8 mouse cellular contexts compared by ENCODE assay signal in the genomic region with DNA sequence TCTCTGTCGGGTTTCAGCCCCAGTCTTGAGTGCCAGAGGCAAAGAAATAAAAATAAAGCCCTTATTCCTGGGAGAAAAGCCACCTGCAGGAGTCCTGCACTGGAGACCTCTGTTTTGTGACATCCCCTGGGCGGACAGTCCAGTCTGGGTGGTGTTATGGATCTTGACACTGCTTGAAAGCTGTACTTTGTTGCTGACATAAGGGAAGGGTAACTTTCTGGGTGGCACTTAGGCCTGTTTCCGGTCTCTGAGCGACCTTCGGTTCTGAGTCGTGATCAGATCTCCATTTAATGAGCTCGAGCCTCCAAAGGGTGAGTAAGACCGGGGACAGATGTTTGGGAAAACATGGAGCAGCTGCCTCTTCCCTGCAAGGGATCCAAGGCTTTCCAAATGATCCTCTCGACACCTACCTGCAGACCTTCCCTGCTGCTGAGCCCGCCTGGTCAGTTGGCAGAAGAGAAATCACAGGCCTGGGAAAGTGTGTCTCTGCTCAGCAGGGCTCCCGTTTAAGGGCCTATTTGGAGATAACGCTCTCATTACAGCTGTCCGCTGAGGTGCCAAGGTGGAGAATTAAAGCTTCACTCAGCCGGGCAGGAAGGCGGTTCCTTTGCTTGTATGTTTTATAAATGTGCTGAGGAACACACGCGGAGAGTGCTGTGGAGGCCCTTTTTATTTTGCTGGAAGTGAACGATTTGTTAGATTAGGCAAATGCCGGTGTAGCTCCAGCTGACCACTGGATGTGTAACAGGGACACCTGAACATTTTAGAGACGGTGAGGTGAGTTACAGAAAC. TPM values are rescaled to one million over a fixed set of nuclear protein-coding genes. Genes with fewer than 3 reads are reported as not detected.
A peak's percentile ranks its signal among the peaks of the same experiment; 100 is the strongest.
DNase-seq lines count a peak whose midpoint lies in the region; ATAC-seq and TF ChIP-seq lines count a peak whose summit lies in the region.

No protein-coding gene starts in this region.

- no peak for TF ChIP-seq POLR2A in CH12.LX (IDR thresholded peaks at IDR 0.05; ENCODE audit: low read depth, low read length)

- dilution Hi-C loops in CH12.LX (cut with MboI; ENCODE audit: extremely low pct_ligation_motif_present, extremely low pct_unique_long_range_greater_than_20kb, low sequenced_read_pairs), result no loop called here

- intact Hi-C loops in heart, postnatal 25 days (cut with DNase I), result loop anchor here (5.0 kb wide), 1 partner anchor 108 kb away; a partner anchor contains a TSS

- H3K4me1 ChIP-seq in CH12.LX (ENCODE audit: control insufficient read depth in 1 of 2, insufficient read depth in 2 of 2), result peaks cover 3 to 19% of the 10 kb centered on the region in 2 experiments
- peaks cover 11% of the 10 kb centered on the region; the same call in 1 of the 2 replicates for H3K4me1 ChIP-seq in embryonic facial prominence, embryonic 14.5 days (ENCODE audit: control insufficient read depth, insufficient read depth, low read length)
- peaks cover 13% of the 10 kb centered on the region for H3K4me1 ChIP-seq in limb, embryonic 12.5 days (replicated peaks)
- H3K4me1 ChIP-seq in neural tube, embryonic 14.5 days (ENCODE audit: control insufficient read depth, insufficient read depth, low read length), result peaks cover 14% of the 10 kb centered on the region; the same call in 1 of the 2 replicates

- no peak for TF ChIP-seq CTCF in CH12.LX (conservative IDR thresholded peaks at IDR 0.05 in 1 of 2, IDR thresholded peaks at IDR 0.05 in 1 of 2; ENCODE audit: low read depth in 2 of 2, low read length in 2 of 2)

- no peaks in the 10 kb centered on the region for H3K9me3 ChIP-seq in CH12.LX (replicated peaks; ENCODE audit: low read length)
- no peaks in the 10 kb centered on the region for H3K9me3 ChIP-seq in embryonic facial prominence, embryonic 14.5 days (ENCODE audit: control insufficient read depth, low read length)
- H3K9me3 ChIP-seq in limb, embryonic 12.5 days, result no peaks in the 10 kb centered on the region
- H3K9me3 ChIP-seq in neural tube, embryonic 14.5 days (ENCODE audit: control insufficient read depth, low read length), result no peaks in the 10 kb centered on the region

- ATAC-seq in embryonic facial prominence, embryonic 14.5 days (ENCODE audit: low read depth), result 0 out of 2 replicates have a peak, but pooled peaks have one; percentile 5
- ATAC-seq in limb, embryonic 12.5 days (ENCODE audit: insufficient number of reproducible peaks, insufficient read depth, low FRiP score, low TSS enrichment, low read depth), result peak; percentile 16; the same call in 1 of the 2 replicates
- ATAC-seq in neural tube, embryonic 14.5 days (ENCODE audit: low read depth), result peak; percentile 63

- peak overlapping the region; percentile 35 for H3K4me2 ChIP-seq in CH12.LX (ENCODE audit: insufficient read depth, low read depth, poor library complexity, severe bottlenecking)
- H3K4me2 ChIP-seq in embryonic facial prominence, embryonic 14.5 days (ENCODE audit: low read depth, low read length), result peak overlapping the region; percentile 58
- H3K4me2 ChIP-seq in limb, embryonic 12.5 days, result peak overlapping the region; percentile 60
- peak overlapping the region; percentile 47 for H3K4me2 ChIP-seq in neural tube, embryonic 14.5 days (ENCODE audit: low read depth, low read length)

- no peak for TF ChIP-seq RAD21 in CH12.LX (IDR thresholded peaks at IDR 0.05; ENCODE audit: low read depth, low read length)

- no peaks in the 10 kb centered on the region for H3K27me3 ChIP-seq in CH12.LX (replicated peaks)
- no peaks in the 10 kb centered on the region for H3K27me3 ChIP-seq in embryonic facial prominence, embryonic 14.5 days (replicated peaks; ENCODE audit: control insufficient read depth, insufficient read depth, low read length)
- H3K27me3 ChIP-seq in limb, embryonic 12.5 days, result no peaks in the 10 kb centered on the region
- no peaks in the 10 kb centered on the region for H3K27me3 ChIP-seq in neural tube, embryonic 14.5 days (ENCODE audit: control insufficient read depth, insufficient read depth, low read length)

- DNase-seq in heart, adult 11 months, result peak; percentile 89
- no peak for DNase-seq in heart, postnatal 25 days (ENCODE audit: low spot score)
- DNase-seq in CH12.LX (ENCODE audit: extremely low read depth), result no peak
- no peak for DNase-seq in embryonic facial prominence, embryonic 14.5 days (ENCODE audit: low spot score)
- DNase-seq in layer of hippocampus, postnatal 36 days, result no peak
- DNase-seq in embryo, embryonic 11 days, result no peak

- no peak for TF ChIP-seq EP300 in CH12.LX (IDR thresholded peaks at IDR 0.05; ENCODE audit: low read length)

- H3K79me2 ChIP-seq in CH12.LX (replicated peaks; ENCODE audit: control insufficient read depth, extremely low read depth, insufficient read depth, poor library complexity, severe bottlenecking), result peaks cover 18% of the 10 kb centered on the region

- peak overlapping the region; percentile 75 for H3K9ac ChIP-seq in CH12.LX (ENCODE audit: insufficient read depth, low read depth)
- H3K9ac ChIP-seq in embryonic facial prominence, embryonic 14.5 days (ENCODE audit: low read depth, low read length), result no peak overlapping the region
- 0 out of 2 replicates have a peak overlapping the region, but pooled peaks have one; percentile 5 for H3K9ac ChIP-seq in limb, embryonic 12.5 days (replicated peaks)
- H3K9ac ChIP-seq in neural tube, embryonic 14.5 days (replicated peaks; ENCODE audit: low read depth, low read length), result 0 out of 2 replicates have a peak overlapping the region, but pooled peaks have one; percentile 25

- in situ Hi-C loops in CH12.LX (cut with MboI; ENCODE audit: low pct_ligation_motif_present, low pct_unique_long_range_greater_than_20kb, low sequenced_read_pairs), result loop anchor here (10.0 kb wide), 1 partner anchor 46 kb away; no protein-coding TSS in a partner anchor

- H3K36me3 ChIP-seq in CH12.LX (replicated peaks in 1 of 2; ENCODE audit: control insufficient read depth in 1 of 2, insufficient read depth in 1 of 2, low read length in 1 of 2), result peaks cover 0 to 2% of the 10 kb centered on the region in 2 experiments
- H3K36me3 ChIP-seq in embryonic facial prominence, embryonic 14.5 days (ENCODE audit: control insufficient read depth, insufficient read depth, low read length), result no peaks in the 10 kb centered on the region
- no peaks in the 10 kb centered on the region for H3K36me3 ChIP-seq in limb, embryonic 12.5 days
- H3K36me3 ChIP-seq in neural tube, embryonic 14.5 days (ENCODE audit: control insufficient read depth, insufficient read depth, low read length), result no peaks in the 10 kb centered on the region

- peak overlapping the region; percentile 14; the same call in 1 of the 2 replicates for H3K27ac ChIP-seq in CH12.LX (ENCODE audit: insufficient read depth, low read depth)
- H3K27ac ChIP-seq in embryonic facial prominence, embryonic 14.5 days (replicated peaks; ENCODE audit: low read depth, low read length), result 0 out of 2 replicates have a peak overlapping the region, but pooled peaks have one; percentile 6
- no peak overlapping the region; the same call in 1 of the 2 replicates for H3K27ac ChIP-seq in limb, embryonic 12.5 days
- H3K27ac ChIP-seq in neural tube, embryonic 14.5 days (ENCODE audit: low read depth, low read length), result no peak overlapping the region; the same call in 1 of the 2 replicates

- H3K4me3 ChIP-seq in CH12.LX (replicated peaks in 1 of 3; ENCODE audit: low read depth in 2 of 3, low read length in 2 of 3, poor library complexity in 1 of 3), result peak overlapping the region; percentile 48 to 85 (median 85)
- H3K4me3 ChIP-seq in embryonic facial prominence, embryonic 14.5 days (ENCODE audit: low read depth, low read length), result peak overlapping the region; percentile 85
- H3K4me3 ChIP-seq in limb, embryonic 12.5 days (replicated peaks), result peak overlapping the region; percentile 77
- H3K4me3 ChIP-seq in neural tube, embryonic 14.5 days (ENCODE audit: low read depth, low read length), result peak overlapping the region; percentile 86

- WGBS in embryonic facial prominence, embryonic 14.5 days, result 86% methylated on average over 20 of the region's 20 CpGs
- 59% methylated on average over 20 of the region's 20 CpGs for WGBS in limb, embryonic 12.5 days
- 75% methylated on average over 20 of the region's 20 CpGs for WGBS in neural tube, embryonic 14.5 days

TF ChIP-seq in CH12.LX, 34 proteins besides CTCF, POLR2A, EP300 and RAD21:
- TF ChIP-seq E2F4 (IDR thresholded peaks at IDR 0.05; ENCODE audit: insufficient replicate concordance, low read depth, low read length) (no peak), MAZ (IDR thresholded peaks at IDR 0.05; ENCODE audit: low read depth, low read length) (no peak), MAX (IDR thresholded peaks at IDR 0.05; ENCODE audit: low read length) (no peak), MYC (IDR thresholded peaks at IDR 0.05; ENCODE audit: low read depth, low read length) (no peak), NELFE (IDR thresholded peaks at IDR 0.05; ENCODE audit: low read depth, low read length) (no peak), UBTF (IDR thresholded peaks at IDR 0.05; ENCODE audit: low read depth, low read length) (0 out of 2 replicates have a peak, but pooled peaks have one; percentile 11), MAFK (IDR thresholded peaks at IDR 0.05; ENCODE audit: insufficient replicate concordance, low read length) (no peak)

RNA-seq across cellular contexts. Expression of a gene that starts 0.6 kb away (rescaled TPM):
- total RNA-seq in heart, postnatal 25 days (2021), result 10 to 100 TPM; 24.2 to 24.4 TPM
- 21.6 and 24.7 TPM in 2 replicates for total RNA-seq in CH12.LX (2012; rRNA removed)
- 16.1 and 17.1 TPM in 2 replicates for total RNA-seq in CH12.LX (2014; rRNA removed)
- polyA plus RNA-seq in CH12.LX (2012; ENCODE audit: insufficient read length, low read depth), result 18.0 and 18.2 TPM in 2 replicates
- 40.7 and 49.1 TPM in 2 replicates for polyA plus RNA-seq in embryonic facial prominence, embryonic 14.5 days (2014; fragmentation: Nextera tagmentation; extraction: Ambion mirVana)
- 48.9 and 49.5 TPM in 2 replicates for polyA plus RNA-seq in limb, embryonic 12.5 days (2016; fragmentation: Nextera tagmentation; extraction: Ambion mirVana)
- 48.5 and 52.4 TPM in 2 replicates for polyA plus RNA-seq in neural tube, embryonic 14.5 days (2014; fragmentation: Nextera tagmentation; extraction: Ambion mirVana)
- total RNA-seq in layer of hippocampus, postnatal 36 days (2021), result 10 to 100 TPM; 12.0 to 13.0 TPM

Comparison
In these comparisons a context has a peak if more than half of its experiments do, and no peak if none do; other contexts are left out.
1. H3K27ac ChIP-seq: peak in CH12.LX (single experiment) and embryonic facial prominence, embryonic 14.5 days (single experiment); none in limb, embryonic 12.5 days (single experiment) and neural tube, embryonic 14.5 days (single experiment).
2. ATAC-seq: peak in every context shown above with its lines; median percentile 63 in neural tube, embryonic 14.5 days; 16 in limb, embryonic 12.5 days; 5 in embryonic facial prominence, embryonic 14.5 days.
3. Peak in every context shown above with its lines, with median percentiles within 50 percentile points of each other: H3K4me2 ChIP-seq and H3K4me3 ChIP-seq.